Mouse (Mus musculus) midbrain, postnatal 0 days (tissue): ENCODE data around the gene Fam173a. TPM values are rescaled to one million over a fixed set of nuclear protein-coding genes. Genes with fewer than 3 reads are reported as not detected.
A peak's percentile ranks its signal among the peaks of the same experiment; 100 is the strongest.

Source experiments
- ATAC-seq: fragments of 200-750 bp; cut with Nextera tagmentation; 2 replicates; pipeline ENCODE4 v1.8.0; 2017; ENCODE audit warnings: moderate number of reproducible peaks, mild to moderate bottlenecking, moderate TSS enrichment, moderate library complexity; ENCODE audit not compliant: low FRiP score
- DNase-seq: peaks from one replicate; pipeline ENCODE4 v3.0.0-alpha.2; 2015; ENCODE audit warnings: low spot score
- H3K27ac ChIP-seq: fragments of 300-500 bp; sonication (generic); 2 replicates; pipeline ENCODE4 v1.5.1; 2014; ENCODE audit warnings: low read depth, mild to moderate bottlenecking, low read length, mixed read lengths
- H3K27me3 ChIP-seq: fragments of 300-500 bp; sonication (generic); 2 replicates; pipeline ENCODE4 v1.6.1; 2014; ENCODE audit warnings: low read length, control low read depth, mixed read lengths; ENCODE audit not compliant: insufficient read depth
- H3K36me3 ChIP-seq: fragments of 300-500 bp; sonication (generic); 2 replicates; pipeline ENCODE4 v1.6.1; 2014; ENCODE audit warnings: low read length, control low read depth, mixed read lengths; ENCODE audit not compliant: insufficient read depth
- H3K4me1 ChIP-seq: fragments of 300-500 bp; sonication (generic); 2 replicates; pipeline ENCODE4 v1.6.1; 2014; ENCODE audit warnings: mild to moderate bottlenecking, control low read depth, antibody characterized with exemption, low read length, mixed read lengths; ENCODE audit not compliant: insufficient read depth
- H3K4me2 ChIP-seq: fragments of 300-500 bp; sonication (generic); 2 replicates; pipeline ENCODE4 v1.6.1; 2014; ENCODE audit warnings: low read depth, mild to moderate bottlenecking, low read length, mixed read lengths; ENCODE audit not compliant: poor library complexity, severe bottlenecking
- H3K4me3 ChIP-seq: fragments of 300-500 bp; sonication (generic); 2 replicates; pipeline ENCODE4 v1.5.1; 2014; ENCODE audit warnings: low read depth, mild to moderate bottlenecking, low read length, moderate library complexity
- H3K9ac ChIP-seq: fragments of 300-500 bp; sonication (generic); replicated peaks from 2 replicates; pipeline ENCODE4 v1.6.1; 2014; ENCODE audit warnings: mild to moderate bottlenecking, low read length, moderate library complexity, mixed read lengths; ENCODE audit not compliant: poor library complexity, severe bottlenecking
- H3K9me3 ChIP-seq: fragments of 300-500 bp; sonication (generic); 2 replicates; pipeline ENCODE4 v1.6.1; 2016; ENCODE audit warnings: low read length, control low read depth
- CTCF ChIP-seq: IDR thresholded peaks from 2 replicates; pipeline ENCODE4 v1.5.1; 2016; ENCODE audit warnings: antibody characterized with exemption, mild to moderate bottlenecking
- WGBS: fragments of 180-500 bp; shearing (Covaris S2); extraction: QIAGEN DNeasy Blood & Tissue Kit; methylation state at CpG from one replicate; pipeline ENCODE4 v1.1.7; 2014; 5-methylcytosine and 5-hydroxymethylcytosine counted together
- polyA plus RNA-seq: library from polyadenylated mRNA; unstranded; fragments of >200 nt; fragmentation: Nextera tagmentation; extraction: Ambion mirVana; gene quantifications from 2 replicates; pipeline ENCODE4 v1.2.1, GENCODE M21; 2015
- total RNA-seq: library from RNA; depleted of rRNA; stranded (reverse); fragments of >200 nt; gene quantifications from 2 replicates; pipeline ENCODE4 v1.2.3, GENCODE M21; 2014

The Fam173a gene
- total and polyA plus RNA-seq, 2 experiments from 2014 or later = 74.2 to 106 TPM

DNA sequence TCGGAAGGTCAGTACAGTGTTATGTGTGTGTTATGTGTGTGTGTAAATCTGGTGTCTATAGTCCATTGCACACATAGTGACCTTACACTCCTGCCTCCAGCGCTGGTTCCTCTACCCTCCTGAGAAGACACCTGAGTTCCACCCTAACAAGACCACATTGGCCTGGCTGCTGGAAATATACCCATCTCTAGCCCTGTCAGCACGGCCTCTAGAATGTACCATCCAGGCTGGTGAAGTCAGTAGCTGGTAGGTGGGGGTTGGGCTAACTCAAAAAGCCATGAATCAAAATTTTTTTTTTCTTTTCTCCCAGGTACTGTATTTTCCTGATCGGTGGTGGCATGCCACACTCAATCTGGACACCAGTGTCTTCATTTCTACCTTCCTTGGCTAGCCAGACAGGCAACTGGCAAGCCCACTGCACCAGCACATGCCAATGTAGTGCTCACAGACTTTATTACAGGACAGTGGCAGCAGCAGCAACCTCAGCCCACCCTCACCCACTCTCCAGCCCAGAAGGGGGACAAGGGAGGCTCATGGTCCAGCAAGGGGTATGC lies 37.6 kb upstream of the Fam173a start:
- Histone ChIP-seq H3K36me3 (peaks cover 43% of the 10 kb centered on the region), H3K27ac (no peak overlapping the region), H3K4me3 (no peak overlapping the region), H3K4me1 (peaks cover 31% of the 10 kb centered on the region), H3K4me2 (peak overlapping the region; percentile 72), H3K9me3 (no peaks in the 10 kb centered on the region), H3K27me3 (no peaks in the 10 kb centered on the region), H3K9ac (no peak overlapping the region)
- ATAC-seq (no peak), DNase-seq (no peak)
- TF ChIP-seq CTCF = no peak
- 85% methylated on average over 4 of the region's 4 CpGs for WGBS

DNA sequence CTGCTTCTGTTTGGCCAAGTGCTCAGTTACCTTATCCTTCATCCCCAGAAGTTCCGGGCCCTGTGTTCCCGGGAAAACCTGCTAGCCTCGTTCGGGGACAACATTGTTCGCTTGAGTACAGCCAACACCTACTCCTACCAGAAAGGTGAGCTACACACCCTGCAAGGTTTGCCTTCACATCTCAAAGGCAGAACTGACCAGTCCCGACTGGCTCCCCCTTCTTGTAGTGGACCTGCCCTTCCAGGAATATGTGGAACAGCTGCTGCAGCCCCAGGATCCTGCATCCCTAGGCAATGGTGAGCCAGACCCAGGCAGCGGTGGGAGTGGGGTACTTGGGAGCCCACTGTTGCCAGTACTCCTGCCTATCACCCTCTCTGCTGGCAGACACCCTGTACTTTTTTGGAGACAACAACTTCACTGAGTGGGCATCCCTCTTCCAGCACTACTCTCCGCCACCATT lies 36.9 kb upstream of the Fam173a start:
- no peaks in the 10 kb centered on the region for H3K27me3 ChIP-seq
- TF ChIP-seq CTCF = no peak
- peak overlapping the region; percentile 78 for H3K9ac ChIP-seq
- peaks cover 28% of the 10 kb centered on the region for H3K4me1 ChIP-seq
- H3K4me3 ChIP-seq = peak overlapping the region; percentile 55
- WGBS = 47% methylated on average over 8 of the region's 8 CpGs
- peaks cover 37% of the 10 kb centered on the region for H3K36me3 ChIP-seq
- H3K4me2 ChIP-seq = peak overlapping the region; percentile 72
- ATAC-seq = no peak
- no peak for DNase-seq
- peak overlapping the region; percentile 95 for H3K27ac ChIP-seq
- H3K9me3 ChIP-seq = no peaks in the 10 kb centered on the region

DNA sequence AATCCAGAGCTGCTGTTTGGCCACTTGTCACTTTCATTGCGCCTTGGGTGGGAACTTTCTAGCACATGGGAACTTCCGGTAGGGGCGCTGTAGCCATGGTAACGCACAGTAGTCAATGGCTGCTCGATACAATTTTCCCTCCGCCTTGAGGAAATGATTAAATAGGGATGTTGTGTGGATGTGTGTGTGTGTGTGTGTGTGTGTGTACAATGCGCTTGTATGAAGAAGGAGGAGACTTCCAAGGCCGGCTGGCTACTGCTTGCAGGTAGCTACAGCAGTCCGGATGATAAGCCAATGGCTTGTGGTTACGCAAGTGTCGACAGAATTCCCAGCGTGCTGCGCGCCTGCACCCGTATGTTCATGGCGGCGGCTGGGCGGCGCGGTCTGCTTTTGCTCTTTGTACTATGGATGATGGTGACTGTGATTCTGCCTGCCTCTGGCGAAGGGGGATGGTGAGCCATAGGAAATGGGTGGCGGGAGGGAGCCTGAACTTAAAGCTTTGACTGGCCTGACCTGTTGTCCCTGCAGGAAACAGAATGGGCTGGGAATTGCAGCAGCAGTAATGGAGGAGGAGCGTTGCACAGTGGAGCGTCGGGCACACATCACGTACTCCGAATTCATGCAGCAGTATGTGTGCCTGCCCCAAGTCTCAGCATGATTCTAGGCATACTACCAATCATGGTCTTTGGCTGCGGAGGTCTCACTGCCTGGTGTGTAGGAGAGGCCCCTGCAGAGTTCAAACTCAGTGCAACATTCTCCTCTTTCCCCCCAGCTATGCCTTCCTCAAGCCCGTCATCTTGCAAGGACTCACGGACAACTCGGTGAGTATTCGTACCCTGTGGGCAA lies 36.2 kb upstream of the Fam173a start, which contains the start of gene Jmjd8:
TSS of gene Jmjd8 (plus strand) at position 156 of the 846 bp plus-strand sequence.
- Histone ChIP-seq H3K4me1 (peaks cover 28% of the 10 kb centered on the region), H3K27me3 (no peaks in the 10 kb centered on the region), H3K9ac (peak within 1 kb of the TSS; percentile 78), H3K9me3 (no peaks in the 10 kb centered on the region), H3K36me3 (peaks cover 37% of the 10 kb centered on the region), H3K27ac (peak within 1 kb of the TSS; percentile 95), H3K4me3 (peak within 1 kb of the TSS; percentile 55), H3K4me2 (peak within 1 kb of the TSS; percentile 72)
- peak; percentile 79 for TF ChIP-seq CTCF
- peak; percentile 95 for DNase-seq
- WGBS = 1% methylated on average over 32 of the region's 32 CpGs
- peak; percentile 58 for ATAC-seq

DNA sequence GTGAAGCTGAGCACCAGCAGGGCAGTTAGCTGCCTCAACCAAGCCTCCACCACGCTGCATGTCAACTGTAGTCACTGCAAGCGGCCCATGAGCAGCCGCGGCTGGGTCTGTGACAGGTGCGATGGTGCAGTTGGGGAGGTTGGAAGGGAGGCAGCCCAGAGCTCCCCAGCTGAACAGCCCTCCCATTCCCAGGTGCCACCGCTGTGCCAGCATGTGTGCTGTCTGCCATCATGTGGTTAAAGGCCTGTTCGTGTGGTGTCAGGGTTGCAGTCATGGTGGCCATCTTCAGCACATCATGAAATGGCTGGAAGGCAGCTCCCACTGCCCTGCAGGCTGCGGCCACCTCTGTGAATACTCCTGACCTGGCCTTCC lies 35.5 kb upstream of the Fam173a start:
- Histone ChIP-seq H3K4me1 (peaks cover 29% of the 10 kb centered on the region), H3K4me3 (peak overlapping the region; percentile 55), H3K9me3 (no peaks in the 10 kb centered on the region), H3K4me2 (peak overlapping the region; percentile 72), H3K27ac (peak overlapping the region; percentile 95), H3K9ac (peak overlapping the region; percentile 78; the same call in 1 of the 2 replicates), H3K36me3 (peaks cover 37% of the 10 kb centered on the region), H3K27me3 (no peaks in the 10 kb centered on the region)
- ATAC-seq (no peak), DNase-seq (no peak)
- 83% methylated on average over 8 of the region's 8 CpGs for WGBS
- no peak for TF ChIP-seq CTCF

DNA sequence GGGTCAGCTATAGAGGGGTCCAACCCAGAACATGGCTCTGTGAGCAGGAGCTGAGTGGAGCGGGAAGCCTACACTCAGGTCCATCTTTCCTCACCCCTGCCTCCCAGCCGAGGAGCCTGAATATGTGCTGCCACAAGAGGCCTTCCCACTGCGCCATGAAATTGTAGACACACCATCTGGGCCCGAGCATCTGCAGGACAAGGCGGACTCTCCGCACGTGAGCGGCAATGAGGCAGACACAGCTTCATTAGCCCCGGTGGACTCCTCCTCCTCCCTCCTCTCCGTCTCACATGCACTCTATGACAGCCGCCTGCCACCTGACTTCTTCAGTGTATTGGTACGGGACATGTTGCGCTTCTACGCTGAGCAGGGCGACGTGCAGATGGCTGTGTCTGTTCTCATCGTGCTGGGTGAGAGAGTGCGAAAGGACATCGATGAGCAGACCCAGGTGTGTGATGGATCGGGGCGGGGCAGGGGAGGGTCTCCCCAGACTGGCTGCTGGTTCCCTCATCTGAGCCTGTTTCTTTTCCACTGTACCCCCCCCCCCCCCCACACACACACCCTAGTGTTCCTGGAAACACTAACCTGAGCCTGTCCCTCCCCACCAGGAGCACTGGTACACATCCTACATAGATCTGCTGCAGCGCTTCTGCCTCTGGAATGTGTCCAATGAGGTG lies 35.0 kb upstream of the Fam173a start:
- Histone ChIP-seq H3K27ac (no peak overlapping the region), H3K27me3 (no peaks in the 10 kb centered on the region), H3K4me2 (no peak overlapping the region), H3K36me3 (peaks cover 37% of the 10 kb centered on the region), H3K4me1 (peaks cover 29% of the 10 kb centered on the region), H3K9ac (0 out of 2 replicates have a peak overlapping the region, but pooled peaks have one; percentile 78), H3K9me3 (no peaks in the 10 kb centered on the region), H3K4me3 (no peak overlapping the region)
- TF ChIP-seq CTCF = no peak
- 94% methylated on average over 22 of the region's 22 CpGs for WGBS
- ATAC-seq (no peak), DNase-seq (no peak)
